Mouse (Mus musculus) liver, adult 2 months (tissue): ENCODE measurements at regions not wholly inside any gene's neighbourhood (a gene's known extent, or its start where the extent isn't known, plus 50 kb on each side); places are given as distances from the start of the nearest gene placed in this dataset.

ENCODE experiments used
- DNase-seq: peaks from one replicate; pipeline ENCODE4 v3.0.0-alpha.2; 2011; ENCODE audit warnings: low read depth, low spot score; ENCODE audit errors: extremely low read depth
- H3K27ac ChIP-seq: fragments of 200-500 bp; replicated peaks from 2 replicates; pipeline ENCODE4 v1.5.1; 2012; ENCODE audit warnings: low read depth, mild to moderate bottlenecking, control low read depth, inconsistent platforms, low read length; ENCODE audit not compliant: insufficient read depth
- H3K27me3 ChIP-seq: fragments of 200-500 bp; 2 replicates; pipeline ENCODE4 v1.6.1; 2012; ENCODE audit warnings: mild to moderate bottlenecking, moderate library complexity, low read length, inconsistent platforms; ENCODE audit not compliant: control insufficient read depth, insufficient read depth
- H3K36me3 ChIP-seq: fragments of 200-500 bp; 2 replicates; pipeline ENCODE4 v1.6.1; 2012; ENCODE audit warnings: low read length, inconsistent platforms; ENCODE audit not compliant: control insufficient read depth, insufficient read depth
- H3K4me1 ChIP-seq: fragments of 200-500 bp; 2 replicates; pipeline ENCODE4 v1.6.1; 2011; ENCODE audit warnings: low read length; ENCODE audit not compliant: control insufficient read depth, insufficient read depth
- H3K4me3 ChIP-seq: fragments of 200-500 bp; 2 replicates; pipeline ENCODE4 v1.5.1; 2011; ENCODE audit warnings: low read depth, mild to moderate bottlenecking, control low read depth, low read length, moderate library complexity; ENCODE audit not compliant: insufficient read depth
- H3K79me2 ChIP-seq: fragments of 200-500 bp; 2 replicates; pipeline ENCODE4 v1.6.1; 2012; ENCODE audit warnings: inconsistent platforms, mild to moderate bottlenecking, low read length, moderate library complexity; ENCODE audit not compliant: control insufficient read depth, insufficient read depth
- H3K9ac ChIP-seq: fragments of 200-500 bp; 2 replicates; pipeline ENCODE4 v1.6.1; 2012; ENCODE audit warnings: low read depth, mild to moderate bottlenecking, control low read depth, inconsistent platforms, low read length
- CTCF ChIP-seq: fragments of 200-500 bp; IDR thresholded peaks from 2 replicates; pipeline ENCODE4 v1.5.1; 2011; ENCODE audit warnings: low read depth, low read length, control low read depth
- POLR2A ChIP-seq: fragments of 200-500 bp; IDR thresholded peaks from 2 replicates; pipeline ENCODE4 v1.6.1; 2011; ENCODE audit warnings: low read length, control low read depth; ENCODE audit not compliant: insufficient read depth; ENCODE audit errors: extremely low read depth
- WGBS: fragments of 180-500 bp; shearing (Covaris S2); methylation state at CpG from one replicate; pipeline ENCODE4 v1.1.7; 2018; 5-methylcytosine and 5-hydroxymethylcytosine counted together

DNA sequence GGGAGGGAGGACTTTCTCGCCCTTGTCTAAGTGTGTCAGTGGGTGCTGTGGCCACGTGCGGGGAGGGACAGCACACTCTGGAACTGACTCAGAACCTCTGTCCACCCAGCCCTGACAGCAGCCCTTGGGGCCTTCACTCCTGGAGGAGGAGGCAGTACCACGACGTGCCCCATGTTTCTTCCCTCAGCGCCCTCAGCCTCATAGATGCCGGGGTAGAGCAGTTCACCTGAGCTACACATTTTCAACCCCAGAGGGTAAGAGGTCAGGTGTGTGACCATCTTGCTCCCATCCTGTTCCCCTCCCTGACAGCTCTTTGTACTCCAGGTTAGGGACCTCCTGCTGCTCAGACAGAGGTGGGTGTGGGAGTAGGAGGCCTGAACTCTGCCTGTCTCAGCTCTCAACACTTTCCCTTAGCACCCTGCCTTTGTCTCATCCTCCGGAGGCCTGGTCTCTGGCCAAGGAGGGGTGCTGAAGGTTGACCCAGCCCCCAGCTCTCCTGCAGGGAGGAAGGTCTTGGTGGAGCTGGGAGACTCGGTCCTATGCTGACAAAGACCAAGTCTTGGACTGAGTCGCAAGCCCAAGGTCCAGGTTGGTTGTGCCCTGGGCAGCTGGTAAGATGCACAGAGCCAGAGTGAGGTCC lies 107.4 kb upstream of the Haao start:
- TF ChIP-seq CTCF, result no peak
- TF ChIP-seq POLR2A, result no peak
- WGBS, result 87% methylated on average over 10 of the region's 10 CpGs
- Histone ChIP-seq H3K4me3 (no peak overlapping the region), H3K36me3 (no peaks in the 10 kb centered on the region), H3K27me3 (no peaks in the 10 kb centered on the region), H3K27ac (peak overlapping the region; percentile 58), H3K79me2 (no peaks in the 10 kb centered on the region), H3K4me1 (0 out of 2 replicates have a peak, but pooled peaks cover 5% of the 10 kb centered on the region), H3K9ac (no peak overlapping the region; the same call in 1 of the 2 replicates)
- no peak for DNase-seq

DNA sequence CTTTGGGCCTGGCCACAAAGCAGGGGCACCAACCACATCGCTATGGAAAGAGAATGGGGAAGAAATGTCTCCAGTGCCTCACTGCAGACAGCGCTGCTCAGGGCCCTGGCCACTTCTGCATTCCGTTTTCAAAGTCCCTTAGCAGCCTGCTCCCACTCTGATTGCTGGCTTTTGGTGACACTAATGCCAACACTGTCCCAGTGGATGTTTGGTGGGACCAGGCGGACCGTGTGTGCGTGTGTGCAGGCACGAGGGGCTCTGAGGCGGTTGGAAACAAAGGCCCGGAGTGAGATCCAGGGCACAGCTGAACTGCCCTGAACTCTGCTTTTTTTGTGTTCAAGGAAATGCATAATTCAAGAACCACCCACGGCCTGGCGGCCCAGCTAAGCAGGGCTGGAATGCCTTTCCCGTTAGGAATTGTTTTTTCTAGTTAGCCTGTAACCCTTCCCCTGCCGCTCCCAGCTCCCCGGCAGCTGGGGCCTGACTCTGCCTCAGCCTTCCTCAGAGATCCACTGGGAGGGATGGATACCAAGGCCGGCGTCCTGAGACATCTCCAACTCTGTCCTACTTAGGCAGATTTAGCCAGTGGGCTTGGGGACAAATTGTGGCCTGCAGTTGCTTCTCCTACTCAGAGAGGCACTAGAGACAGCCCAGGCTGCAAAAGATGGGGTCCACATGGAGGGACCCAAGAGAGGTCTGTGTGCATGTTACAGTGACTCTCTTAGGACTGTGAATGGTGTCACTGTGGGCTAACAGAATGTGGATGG lies 106.7 kb upstream of the Haao start:
- no peak for DNase-seq
- Histone ChIP-seq H3K27ac (peak overlapping the region; percentile 70), H3K4me1 (0 out of 2 replicates have a peak, but pooled peaks cover 5% of the 10 kb centered on the region)

DNA sequence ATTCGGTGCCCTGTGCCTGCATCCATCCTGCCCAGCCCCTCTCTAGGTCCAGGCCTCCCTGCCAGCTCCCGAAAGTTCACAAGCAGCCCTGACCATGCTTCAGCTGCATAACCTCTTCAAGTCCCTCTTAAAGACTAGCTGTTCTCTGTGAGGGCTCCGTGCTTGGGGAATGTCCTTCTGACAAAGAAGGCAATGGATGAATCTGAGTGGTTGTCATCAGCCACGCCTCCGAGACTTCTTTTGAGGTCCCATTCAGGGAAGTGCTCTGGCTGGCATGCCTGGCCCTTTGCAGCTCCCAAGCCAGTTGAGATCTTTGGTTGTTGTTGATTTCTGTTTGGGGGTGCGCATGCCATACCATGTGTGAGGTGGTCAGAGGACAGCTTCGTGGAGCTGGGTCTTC lies 105.9 kb upstream of the Haao start:
- WGBS, result 82% methylated on average over 7 of the region's 7 CpGs
- Histone ChIP-seq H3K79me2 (no peaks in the 10 kb centered on the region), H3K27me3 (no peaks in the 10 kb centered on the region), H3K36me3 (no peaks in the 10 kb centered on the region), H3K9ac (no peak overlapping the region), H3K4me3 (no peak overlapping the region), H3K4me1 (0 out of 2 replicates have a peak, but pooled peaks cover 5% of the 10 kb centered on the region), H3K27ac (peak overlapping the region; percentile 70)
- TF ChIP-seq CTCF, result no peak
- no peak for DNase-seq

More for the DNA sequence above, 106.7 kb upstream of the Haao start:
- Histone ChIP-seq H3K36me3 (no peaks in the 10 kb centered on the region), H3K9ac (no peak overlapping the region; the same call in 1 of the 2 replicates), H3K27me3 (no peaks in the 10 kb centered on the region), H3K79me2 (no peaks in the 10 kb centered on the region), H3K4me3 (no peak overlapping the region)
- TF ChIP-seq POLR2A (no peak), CTCF (no peak)
- WGBS, result 63% methylated on average over 16 of the region's 16 CpGs

DNA sequence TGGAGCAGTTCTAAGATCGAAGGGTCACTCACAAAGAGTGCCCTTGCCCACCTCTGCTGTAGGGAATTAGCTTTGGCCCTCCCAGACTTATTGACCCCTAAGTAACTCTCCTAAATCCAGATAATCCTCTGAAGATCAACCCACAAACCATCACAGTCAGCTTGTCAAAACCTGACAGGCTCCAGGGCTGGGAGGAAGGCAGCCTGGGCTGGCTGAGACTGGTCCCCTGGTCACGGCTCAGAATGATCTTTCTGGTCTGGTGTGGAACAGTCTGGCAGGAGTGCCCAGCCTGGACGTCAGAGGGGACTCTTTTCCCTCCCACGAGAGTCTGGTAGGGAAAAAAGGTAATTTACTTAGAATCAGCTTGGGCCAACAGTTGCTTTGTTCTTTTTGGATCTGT lies 99.0 kb upstream of the Haao start:
- DNase-seq, result no peak
- Histone ChIP-seq H3K4me1 (no peaks in the 10 kb centered on the region), H3K4me3 (no peak overlapping the region), H3K27me3 (no peaks in the 10 kb centered on the region), H3K79me2 (no peaks in the 10 kb centered on the region), H3K36me3 (no peaks in the 10 kb centered on the region), H3K9ac (no peak overlapping the region), H3K27ac (no peak overlapping the region)
- WGBS, result 83% methylated on average over 4 of the region's 4 CpGs
- TF ChIP-seq POLR2A, result no peak
- TF ChIP-seq CTCF, result no peak

DNA sequence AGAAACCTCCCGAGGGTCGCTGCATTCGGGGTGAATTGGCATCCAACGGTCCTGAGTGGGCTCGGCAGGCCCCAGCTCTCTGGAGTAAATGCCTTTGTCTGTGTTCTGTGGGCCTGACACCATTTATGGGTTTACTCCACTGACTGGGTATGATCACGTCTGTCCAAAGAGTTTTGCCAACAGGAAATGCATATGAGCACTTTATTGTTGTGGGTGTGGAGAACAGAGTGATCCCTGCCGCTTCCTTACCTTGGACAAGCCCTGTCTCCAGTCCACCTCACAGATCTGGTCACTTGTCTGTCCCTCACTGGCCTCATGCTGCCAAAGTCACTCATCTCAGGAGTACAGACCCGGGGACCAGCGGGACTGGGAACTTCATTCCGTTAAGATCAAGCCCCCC lies 91.6 kb upstream of the Haao start:
- Histone ChIP-seq H3K36me3 (no peaks in the 10 kb centered on the region), H3K4me3 (no peak overlapping the region), H3K27me3 (no peaks in the 10 kb centered on the region), H3K4me1 (peaks cover 2% of the 10 kb centered on the region; the same call in 1 of the 2 replicates), H3K27ac (no peak overlapping the region), H3K79me2 (no peaks in the 10 kb centered on the region), H3K9ac (no peak overlapping the region)
- WGBS, result 91% methylated on average over 10 of the region's 10 CpGs
- DNase-seq, result no peak
- TF ChIP-seq CTCF (no peak), POLR2A (no peak)
